Mouse (Mus musculus) liver, postnatal 0 days (tissue): ENCODE measurements around the gene Cry2. TPM values are rescaled to one million over a fixed set of nuclear protein-coding genes. Genes with fewer than 3 reads are reported as not detected.
A peak's percentile ranks its signal among the peaks of the same experiment; 100 is the strongest.

ENCODE experiments used
- ATAC-seq: fragments of 200-750 bp; cut with Nextera tagmentation; 2 replicates; pipeline ENCODE4 v1.8.0; 2017; ENCODE audit warnings: mild to moderate bottlenecking, moderate library complexity
- DNase-seq: peaks from one replicate; pipeline ENCODE4 v3.0.0-alpha.2; 2016
- H3K27ac ChIP-seq: fragments of 300-500 bp; sonication (generic); 2 replicates; pipeline ENCODE4 v1.5.1; 2014; ENCODE audit warnings: antibody characterized with exemption, moderate library complexity, mild to moderate bottlenecking, low read depth
- H3K27me3 ChIP-seq: fragments of 300-500 bp; sonication (generic); 2 replicates; pipeline ENCODE4 v1.6.1; 2014; ENCODE audit warnings: low read length, control low read depth, mixed read lengths; ENCODE audit not compliant: insufficient read depth
- H3K36me3 ChIP-seq: fragments of 300-500 bp; sonication (generic); replicated peaks from 2 replicates; pipeline ENCODE4 v1.6.1; 2014; ENCODE audit warnings: mild to moderate bottlenecking, control low read depth, low read length, moderate library complexity, mixed read lengths; ENCODE audit not compliant: insufficient read depth
- H3K4me1 ChIP-seq: fragments of 300-500 bp; sonication (generic); 2 replicates; pipeline ENCODE4 v1.6.1; 2014; ENCODE audit warnings: antibody characterized with exemption, mild to moderate bottlenecking, control low read depth; ENCODE audit not compliant: insufficient read depth
- H3K4me2 ChIP-seq: fragments of 300-500 bp; sonication (generic); 2 replicates; pipeline ENCODE4 v1.6.1; 2014; ENCODE audit warnings: low read depth, mild to moderate bottlenecking, low read length, moderate library complexity, mixed read lengths
- H3K4me3 ChIP-seq: fragments of 300-500 bp; sonication (generic); 2 replicates; pipeline ENCODE4 v1.5.1; 2014; ENCODE audit warnings: low read depth, low read length
- H3K9ac ChIP-seq: fragments of 300-500 bp; sonication (generic); replicated peaks from 2 replicates; pipeline ENCODE4 v1.6.1; 2014; ENCODE audit warnings: mild to moderate bottlenecking, moderate library complexity
- H3K9me3 ChIP-seq: fragments of 300-500 bp; sonication (generic); 2 replicates; pipeline ENCODE4 v1.6.1; 2016; ENCODE audit warnings: mild to moderate bottlenecking, control low read depth, low read length, mixed read lengths
- CTCF ChIP-seq: sonication (generic); IDR thresholded peaks from 2 replicates; pipeline ENCODE4 v1.5.1; 2016; ENCODE audit warnings: antibody characterized with exemption, low read depth
- EP300 ChIP-seq: IDR thresholded peaks from 2 replicates; pipeline ENCODE4 v1.6.1; 2016; ENCODE audit warnings: antibody characterized with exemption, low read depth, mild to moderate bottlenecking
- WGBS: fragments of 180-500 bp; shearing (Covaris S2); extraction: QIAGEN DNeasy Blood & Tissue Kit; methylation state at CpG from one replicate; pipeline ENCODE4 v1.1.7; 2014; ENCODE audit not compliant: insufficient replicate concordance; 5-methylcytosine and 5-hydroxymethylcytosine counted together
- polyA plus RNA-seq: library from polyadenylated mRNA; unstranded; fragments of >200 nt; fragmentation: Nextera tagmentation; extraction: Ambion mirVana; gene quantifications from 2 replicates; pipeline ENCODE4 v1.2.1, GENCODE M21; 2015

Gene Cry2
- polyA plus RNA-seq, 1 experiment from 2014 or later: 11.9 TPM

DNA sequence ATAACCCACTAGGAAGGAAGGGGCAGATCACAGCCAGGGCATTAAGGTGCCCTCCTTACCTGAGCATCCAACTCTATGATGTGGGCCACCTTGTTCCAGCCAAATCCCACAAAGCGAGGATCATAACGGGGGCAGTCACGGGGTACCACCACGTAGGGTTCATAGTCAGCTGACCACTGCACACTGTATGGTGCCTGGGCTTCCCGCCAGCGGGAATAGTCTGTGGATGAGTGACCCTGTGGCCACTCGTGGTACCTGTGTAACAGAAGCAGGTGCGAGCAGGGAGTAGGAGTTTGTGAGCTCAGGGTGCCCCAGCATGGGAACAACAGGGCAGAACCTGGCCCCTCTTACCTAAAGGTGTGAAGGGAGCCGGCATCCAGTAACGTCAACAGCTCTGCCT lies 68.3 kb downstream of the Cry2 start:
- peaks cover 12% of the 10 kb centered on the region for H3K27me3 ChIP-seq
- H3K4me1 ChIP-seq: no peaks in the 10 kb centered on the region; the same call in none of the 2 replicates
- WGBS: 82% methylated on average over 10 of the region's 10 CpGs
- peaks cover 6% of the 10 kb centered on the region; the same call in 1 of the 2 replicates for H3K36me3 ChIP-seq
- no peak for DNase-seq
- H3K9me3 ChIP-seq: no peaks in the 10 kb centered on the region
- no peak for ATAC-seq
- H3K4me2 ChIP-seq: no peak overlapping the region
- no peak overlapping the region for H3K27ac ChIP-seq
- TF ChIP-seq EP300 (no peak), CTCF (no peak)
- H3K4me3 ChIP-seq: no peak overlapping the region
- no peak overlapping the region for H3K9ac ChIP-seq

DNA sequence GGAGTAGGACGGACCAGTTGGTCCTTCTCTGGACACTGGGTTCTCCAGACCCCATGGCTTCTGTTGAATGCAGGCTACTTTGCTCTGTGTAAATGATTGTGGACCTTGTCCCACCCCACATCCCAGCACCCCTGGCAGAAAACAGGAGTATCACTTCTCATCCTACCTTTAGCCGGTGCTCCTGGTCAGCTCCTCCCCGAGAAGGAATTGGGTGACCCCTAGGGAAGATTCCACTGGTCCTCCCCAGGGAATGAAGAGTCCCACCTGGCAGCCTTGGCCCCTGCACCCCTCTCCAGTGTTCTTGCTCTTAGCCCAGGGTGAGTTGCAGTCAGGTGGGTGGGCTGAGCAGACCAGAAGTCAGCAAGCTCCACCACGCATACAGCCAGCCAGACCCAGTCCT lies 69.8 kb downstream of the Cry2 start:
- H3K9ac ChIP-seq: no peak overlapping the region
- no peak for DNase-seq
- H3K4me1 ChIP-seq: no peaks in the 10 kb centered on the region; the same call in 1 of the 2 replicates
- TF ChIP-seq EP300 (no peak), CTCF (no peak)
- H3K9me3 ChIP-seq: no peaks in the 10 kb centered on the region
- H3K27ac ChIP-seq: no peak overlapping the region
- WGBS: 86% methylated on average over 4 of the region's 4 CpGs
- H3K4me2 ChIP-seq: no peak overlapping the region
- ATAC-seq: no peak
- no peak overlapping the region for H3K4me3 ChIP-seq
- peaks cover 17% of the 10 kb centered on the region for H3K36me3 ChIP-seq
- H3K27me3 ChIP-seq: 0 out of 2 replicates have a peak, but pooled peaks cover 3% of the 10 kb centered on the region

- DNase-seq (no peak), ATAC-seq (no peak)
- H3K4me2 ChIP-seq: no peak overlapping the region
- peaks cover 26% of the 10 kb centered on the region for H3K36me3 ChIP-seq
- TF ChIP-seq EP300: no peak
- no peak for TF ChIP-seq CTCF
- no peak overlapping the region for H3K9ac ChIP-seq
- H3K4me3 ChIP-seq: no peak overlapping the region
- H3K27me3 ChIP-seq: no peaks in the 10 kb centered on the region
- no peaks in the 10 kb centered on the region; the same call in 1 of the 2 replicates for H3K4me1 ChIP-seq
- H3K9me3 ChIP-seq: no peaks in the 10 kb centered on the region
- 88% methylated on average over 6 of the region's 6 CpGs for WGBS
- no peak overlapping the region for H3K27ac ChIP-seq
Observed at GRCm38 (mm10) chr2:92362571-92363228, 71.1 kb downstream of the Cry2 start.

GRCm38 (mm10) chr2:92361795-92362194 lies 72.0 kb downstream of the Cry2 start:
- H3K4me2 ChIP-seq: no peak overlapping the region
- H3K36me3 ChIP-seq: peaks cover 34% of the 10 kb centered on the region
- DNase-seq (no peak), ATAC-seq (no peak)
- no peak overlapping the region for H3K9ac ChIP-seq
- no peak for TF ChIP-seq EP300
- TF ChIP-seq CTCF: no peak
- H3K4me1 ChIP-seq: no peaks in the 10 kb centered on the region
- H3K27me3 ChIP-seq: no peaks in the 10 kb centered on the region
- no peak overlapping the region for H3K27ac ChIP-seq
- no peaks in the 10 kb centered on the region for H3K9me3 ChIP-seq
- 74% methylated on average over 8 of the region's 8 CpGs for WGBS
- H3K4me3 ChIP-seq: no peak overlapping the region

- Histone ChIP-seq H3K9me3 (no peaks in the 10 kb centered on the region), H3K4me3 (no peak overlapping the region), H3K4me2 (no peak overlapping the region), H3K27ac (no peak overlapping the region), H3K36me3 (peaks cover 38% of the 10 kb centered on the region), H3K4me1 (no peaks in the 10 kb centered on the region), H3K9ac (no peak overlapping the region), H3K27me3 (no peaks in the 10 kb centered on the region)
- DNase-seq (peak; percentile 58), ATAC-seq (peak; percentile 63)
- TF ChIP-seq CTCF (no peak), EP300 (no peak)
- WGBS: 32% methylated on average over 12 of the region's 12 CpGs
Observed at GRCm38 (mm10) chr2:92360893-92361292, 73.0 kb downstream of the Cry2 start.

GRCm38 (mm10) chr2:92360186-92360823 lies 73.5 kb downstream of the Cry2 start:
- Histone ChIP-seq H3K4me1 (no peaks in the 10 kb centered on the region), H3K27ac (no peak overlapping the region), H3K27me3 (no peaks in the 10 kb centered on the region), H3K4me3 (no peak overlapping the region), H3K4me2 (no peak overlapping the region), H3K9me3 (no peaks in the 10 kb centered on the region), H3K9ac (no peak overlapping the region), H3K36me3 (peaks cover 38% of the 10 kb centered on the region)
- TF ChIP-seq CTCF (no peak), EP300 (no peak)
- ATAC-seq: no peak
- 78% methylated on average over 23 of the region's 25 CpGs for WGBS
- DNase-seq: no peak
